Mouse (Mus musculus): Measurements from ENCODE around the gene Cib1.

The Cib1 gene

GRCm38 (mm10) chr7:80186531-80187296 is 45.9 kb downstream of the Cib1 start, which contains the start of gene Sema4b:
Sema4b (plus strand) TSS chr7:80186841.
- DNase-seq (ENCODE audit: extremely low read depth, insufficient read length, low spot score): peak; percentile 95

- DNase-seq (ENCODE audit: extremely low read depth, insufficient read length, low spot score): peak; percentile 36
These were observed 46.6 kb downstream of the Cib1 start for GRCm38 (mm10) chr7:80186021-80186420.

- DNase-seq (ENCODE audit: extremely low read depth, insufficient read length, low spot score): no peak
These were observed 47.6 kb downstream of the Cib1 start for GRCm38 (mm10) chr7:80184968-80185367.

- no peak for DNase-seq (ENCODE audit: extremely low read depth, insufficient read length, low spot score)
These were observed 48.1 kb downstream of the Cib1 start for GRCm38 (mm10) chr7:80184551-80184950.

- no peak for DNase-seq (ENCODE audit: extremely low read depth, insufficient read length, low spot score)
These were observed 48.6 kb downstream of the Cib1 start for GRCm38 (mm10) chr7:80183969-80184368.

GRCm38 (mm10) chr7:80183466-80183865 is 49.1 kb downstream of the Cib1 start:
- DNase-seq (ENCODE audit: extremely low read depth, insufficient read length, low spot score): no peak

GRCm38 (mm10) chr7:80182139-80182538 is 50.5 kb downstream of the Cib1 start:
- DNase-seq (ENCODE audit: extremely low read depth, insufficient read length, low spot score): no peak

- DNase-seq (ENCODE audit: extremely low read depth, insufficient read length, low spot score): no peak
These were observed 51.5 kb downstream of the Cib1 start for GRCm38 (mm10) chr7:80181078-80181477.

GRCm38 (mm10) chr7:80180202-80180601 is 52.4 kb downstream of the Cib1 start:
- no peak for DNase-seq (ENCODE audit: extremely low read depth, insufficient read length, low spot score)

GRCm38 (mm10) chr7:80179790-80180189 is 52.8 kb downstream of the Cib1 start:
- DNase-seq (ENCODE audit: extremely low read depth, insufficient read length, low spot score): no peak

GRCm38 (mm10) chr7:80179327-80179726 is 53.3 kb downstream of the Cib1 start:
- no peak for DNase-seq (ENCODE audit: extremely low read depth, insufficient read length, low spot score)

GRCm38 (mm10) chr7:80178037-80178729 is 54.4 kb downstream of the Cib1 start:
- no peak for DNase-seq (ENCODE audit: extremely low read depth, insufficient read length, low spot score)

GRCm38 (mm10) chr7:80177438-80177837 is 55.2 kb downstream of the Cib1 start:
- no peak for DNase-seq (ENCODE audit: extremely low read depth, insufficient read length, low spot score)
